ENCODE assay signal across 22 mouse cellular contexts in genomic region chr3:91059211-91059610, GRCm38 (mm10). TPM values are rescaled to one million over a fixed set of nuclear protein-coding genes. Genes with fewer than 3 reads are reported as not detected.
DNase-seq lines count a peak whose midpoint lies in the region; ATAC-seq and TF ChIP-seq lines count a peak whose summit lies in the region.
"Had no signal": no experiment of that assay in that cellular context is flagged by ENCODE, and none has a peak within 500 bp of the region (broad histone marks: within the 10 kb centered on the region; RNA-seq: fewer than 3 reads in every experiment).

No protein-coding gene starts in this region.

- TF ChIP-seq RAD21 in MEL (IDR thresholded peaks at IDR 0.05; ENCODE audit: low read depth, low read length): peak; percentile 25

- peak; percentile 47 for DNase-seq in kidney, adult 9 months
- no peak for DNase-seq in kidney, adult 18-20 months
- DNase-seq in A20 (ENCODE audit: low read depth, low spot score) (peak; percentile 6), MEL (ENCODE audit: low read depth, low spot score) (peak; percentile 44)
- DNase-seq in forelimb bud, embryonic 11.5 days (ENCODE audit: low read depth, low spot score): peak; percentile 7
- DNase-seq in forebrain, postnatal 0 days: no peak
- DNase-seq in urinary bladder, adult 18-20 months (ENCODE audit: low spot score in 2 of 2): no peak
- no peak for DNase-seq in layer of hippocampus, adult 9-11 months
- DNase-seq: cerebellum, adult 9-10 months; lung, adult 2 months; right cerebral cortex, postnatal 4 days; thymus, postnatal 14 days had no signal

- no peaks in the 10 kb centered on the region for H3K9me3 ChIP-seq in MEL (replicated peaks; ENCODE audit: insufficient read depth, low read length)
- 0 out of 2 replicates have a peak, but pooled peaks cover 2% of the 10 kb centered on the region for H3K9me3 ChIP-seq in forebrain, postnatal 0 days (ENCODE audit: low read length)
- H3K9me3 ChIP-seq: embryonic facial prominence, embryonic 12.5 days; hindbrain, embryonic 15.5 days; megakaryocyte, embryonic 14.5 days had no signal

- H3K27ac ChIP-seq in MEL (ENCODE audit: control insufficient read depth, low read depth, low read length): no peak overlapping the region
- H3K27ac ChIP-seq in forebrain, postnatal 0 days (ENCODE audit: low read depth, low read length): no peak overlapping the region
- H3K27ac ChIP-seq: embryonic facial prominence, embryonic 12.5 days; hindbrain, embryonic 15.5 days had no signal

- WGBS in forebrain, postnatal 0 days: 3% methylated on average over 1 of the region's 1 CpGs

- no peak for TF ChIP-seq EP300 in MEL (IDR thresholded peaks at IDR 0.05; ENCODE audit: low read depth in 1 of 2, low read length in 2 of 2)

- no peak overlapping the region for H3K9ac ChIP-seq in MEL (ENCODE audit: control insufficient read depth, low read depth, low read length, poor library complexity, severe bottlenecking)
- no peak overlapping the region for H3K9ac ChIP-seq in forebrain, postnatal 0 days
- H3K9ac ChIP-seq: embryonic facial prominence, embryonic 12.5 days; hindbrain, embryonic 15.5 days had no signal

- no peak for ATAC-seq in forebrain, postnatal 0 days

- no peaks in the 10 kb centered on the region for H3K27me3 ChIP-seq in MEL (ENCODE audit: control insufficient read depth in 1 of 2, insufficient read depth in 2 of 2, low read length in 2 of 2)
- H3K27me3 ChIP-seq in forebrain, postnatal 0 days (ENCODE audit: insufficient read depth, low read length): no peaks in the 10 kb centered on the region
- H3K27me3 ChIP-seq: embryonic facial prominence, embryonic 12.5 days; hindbrain, embryonic 15.5 days; megakaryocyte, embryonic 14.5 days had no signal

- H3K4me2 ChIP-seq in forebrain, postnatal 0 days (ENCODE audit: low read depth): no peak overlapping the region
- H3K4me2 ChIP-seq: embryonic facial prominence, embryonic 12.5 days; hindbrain, embryonic 15.5 days had no signal

- TF ChIP-seq CTCF in MEL (IDR thresholded peaks at IDR 0.05 in 2 of 3, conservative IDR thresholded peaks at IDR 0.05 in 1 of 3; ENCODE audit: control insufficient read depth in 1 of 3, insufficient read depth in 1 of 3, low read depth in 2 of 3, low read length in 3 of 3, poor library complexity in 1 of 3, severe bottlenecking in 1 of 3): peak; percentile 12 to 47 (median 47); a peak in 4 of 6 replicates
- TF ChIP-seq CTCF in forebrain, postnatal 0 days (IDR thresholded peaks at IDR 0.05; ENCODE audit: low read depth): no peak

- no peak for TF ChIP-seq POLR2A in MEL (IDR thresholded peaks at IDR 0.05; ENCODE audit: control insufficient read depth in 1 of 2, insufficient read depth in 1 of 2, low read depth in 1 of 2, low read length in 2 of 2, poor library complexity in 1 of 2)

- no peaks in the 10 kb centered on the region for H3K4me1 ChIP-seq in MEL (ENCODE audit: control insufficient read depth in 1 of 2, insufficient read depth in 2 of 2, low read length in 2 of 2)
- H3K4me1 ChIP-seq in forebrain, postnatal 0 days (ENCODE audit: insufficient read depth): no peaks in the 10 kb centered on the region
- H3K4me1 ChIP-seq: embryonic facial prominence, embryonic 12.5 days; hindbrain, embryonic 15.5 days; megakaryocyte, embryonic 14.5 days had no signal

- no peaks in the 10 kb centered on the region for H3K79me2 ChIP-seq in MEL (ENCODE audit: control insufficient read depth, insufficient read depth, low read length, poor library complexity)

- H3K4me3 ChIP-seq in MEL (ENCODE audit: control insufficient read depth in 1 of 2, insufficient read depth in 1 of 2, low read depth in 2 of 2, low read length in 2 of 2): no peak overlapping the region
- H3K4me3 ChIP-seq in forebrain, postnatal 0 days (ENCODE audit: low read depth, low read length): no peak overlapping the region
- H3K4me3 ChIP-seq: embryonic facial prominence, embryonic 12.5 days; hindbrain, embryonic 15.5 days; megakaryocyte, embryonic 14.5 days had no signal

- H3K36me3 ChIP-seq in MEL (ENCODE audit: control insufficient read depth in 1 of 2, insufficient read depth in 2 of 2, low read length in 2 of 2): no peaks in the 10 kb centered on the region
- no peaks in the 10 kb centered on the region for H3K36me3 ChIP-seq in forebrain, postnatal 0 days (ENCODE audit: insufficient read depth)
- H3K36me3 ChIP-seq: embryonic facial prominence, embryonic 12.5 days; hindbrain, embryonic 15.5 days had no signal

TF ChIP-seq in MEL, 35 proteins besides CTCF, POLR2A, EP300 and RAD21:
- TF ChIP-seq SMC3 (IDR thresholded peaks at IDR 0.05; ENCODE audit: low read depth, low read length) (peak; percentile 33), ZC3H11A (IDR thresholded peaks at IDR 0.05; ENCODE audit: low read depth, low read length) (no peak)

RNA-seq across cellular contexts. Expression of gene 9130204L05Rik, which starts 31.4 kb away (rescaled TPM):
- not detected in 2 replicates for total RNA-seq in MEL (2012; rRNA removed)
- not detected for polyA plus RNA-seq in MEL (2012; ENCODE audit: insufficient read depth in 1 of 2, insufficient read length in 2 of 2, low read depth in 1 of 2, low replicate concordance in 2 of 2, missing spikeins in 1 of 2)
- not detected in 2 replicates for total RNA-seq in forebrain, postnatal 0 days (2014; rRNA removed)
- polyA plus RNA-seq in forebrain, postnatal 0 days (2015; fragmentation: Nextera tagmentation; extraction: Ambion mirVana): not detected in 2 replicates
- total RNA-seq: granulocyte monocyte progenitor cell, adult 5-6 weeks; layer of hippocampus, postnatal 10 days; left cerebral cortex, postnatal 36 days; neutrophil, adult 5-6 weeks had no signal
- polyA plus RNA-seq: embryonic facial prominence, embryonic 12.5 days; heart, embryonic 16.5 days; hindbrain, embryonic 15.5 days; kidney, embryonic 16.5 days; lung, adult 2 months; stomach, embryonic 14.5 days had no signal

Comparison
In these comparisons a context has a peak if more than half of its experiments do, and no peak if none do; other contexts are left out.
1. DNase-seq: peak in kidney, adult 9 months (single experiment), A20 (single experiment), MEL (single experiment) and forelimb bud, embryonic 11.5 days (single experiment); none in kidney, adult 18-20 months (single experiment), forebrain, postnatal 0 days (single experiment), urinary bladder, adult 18-20 months (0 of 2) and layer of hippocampus, adult 9-11 months (single experiment).